Comparison of ENCODE assay signal across 8 mouse cellular contexts in the genomic region with DNA sequence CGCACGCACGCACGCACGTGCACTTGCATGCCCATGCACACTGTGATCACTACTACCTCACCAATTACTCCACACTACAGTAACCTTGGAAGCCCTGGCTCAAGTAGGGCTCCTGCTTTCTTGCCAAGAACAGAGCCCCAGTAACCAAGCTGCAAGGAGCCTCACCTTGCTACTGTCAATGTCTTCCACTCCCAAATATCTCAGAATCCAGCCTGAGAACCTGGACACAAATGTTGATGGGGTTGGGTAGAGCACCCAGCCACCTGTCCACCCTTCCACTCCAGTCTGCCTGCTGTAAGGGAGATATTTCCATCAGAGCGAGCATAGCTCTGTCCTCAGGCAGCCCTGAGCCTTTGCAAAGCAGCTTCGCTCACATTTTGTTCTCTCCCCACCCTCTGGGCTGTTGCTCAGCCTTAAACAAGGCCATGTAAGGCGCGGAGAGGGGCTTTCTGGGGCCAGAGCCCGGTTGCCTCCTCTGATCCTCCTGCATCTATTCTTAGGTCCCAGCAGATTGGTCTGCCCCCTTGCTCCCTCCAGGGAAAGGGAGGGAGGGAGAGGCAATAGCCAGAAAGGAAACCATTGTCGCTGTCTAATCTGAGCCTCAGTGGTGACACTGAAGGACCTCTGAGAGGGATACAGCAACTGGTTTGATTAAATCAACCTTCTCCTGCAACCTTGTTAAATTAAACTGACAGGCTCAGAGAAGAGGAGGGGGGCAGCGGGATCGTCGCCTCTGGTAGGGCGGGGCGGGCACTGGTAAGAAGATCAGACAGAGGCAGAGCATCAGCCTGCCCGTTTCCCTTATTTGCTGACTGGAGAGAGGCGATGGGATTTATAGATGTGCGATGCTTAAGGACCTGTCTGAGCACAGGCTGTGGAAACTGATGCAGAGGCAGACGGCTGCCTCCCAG. TPM values are rescaled to one million over a fixed set of nuclear protein-coding genes. Genes with fewer than 3 reads are reported as not detected.
DNase-seq lines count a peak whose midpoint lies in the region; ATAC-seq and TF ChIP-seq lines count a peak whose summit lies in the region.

No protein-coding gene starts in this region.

- 29% methylated on average over 20 of the region's 20 CpGs for WGBS in kidney, postnatal 0 days
- WGBS in heart, embryonic 13.5 days: 23% methylated on average over 20 of the region's 20 CpGs
- 27% methylated on average over 20 of the region's 20 CpGs for WGBS in midbrain, embryonic 10.5 days

- H3K27ac ChIP-seq in kidney, postnatal 0 days: no peak overlapping the region
- peak overlapping the region; percentile 94 for H3K27ac ChIP-seq in heart, embryonic 13.5 days (replicated peaks)
- peak overlapping the region; percentile 85 for H3K27ac ChIP-seq in midbrain, embryonic 10.5 days (replicated peaks)

- peak overlapping the region; percentile 25 for H3K4me2 ChIP-seq in kidney, postnatal 0 days (ENCODE audit: low read length)
- H3K4me2 ChIP-seq in heart, embryonic 13.5 days: peak overlapping the region; percentile 60

- H3K9ac ChIP-seq in kidney, postnatal 0 days (ENCODE audit: low read depth, low read length): no peak overlapping the region
- peak overlapping the region; percentile 70 for H3K9ac ChIP-seq in heart, embryonic 13.5 days

- no peaks in the 10 kb centered on the region for H3K4me1 ChIP-seq in kidney, postnatal 0 days (replicated peaks; ENCODE audit: insufficient read depth, low read length)
- H3K4me1 ChIP-seq in heart, embryonic 13.5 days: peaks cover 65% of the 10 kb centered on the region
- peaks cover 44% of the 10 kb centered on the region for H3K4me1 ChIP-seq in midbrain, embryonic 10.5 days

- DNase-seq in kidney, postnatal 0 days (ENCODE audit: low spot score): no peak
- no peak for DNase-seq in kidney, postnatal 10 days
- peak; percentile 81 for DNase-seq in cerebellum, adult 9-11 months
- DNase-seq in midbrain, embryonic 10.5 days (ENCODE audit: low spot score): peak; percentile 75
- DNase-seq in spleen, postnatal 10 days (ENCODE audit: low spot score in 2 of 2): no peak
- no peak for DNase-seq in gastrocnemius, postnatal 36 days
- DNase-seq in ovary, adult 18-20 months (ENCODE audit: low spot score): no peak

- peak; percentile 13; the same call in 1 of the 2 replicates for ATAC-seq in kidney, postnatal 0 days (replicated peaks; ENCODE audit: low FRiP score, low read depth)
- ATAC-seq in heart, embryonic 13.5 days (ENCODE audit: extremely low read depth, insufficient number of reproducible peaks, low FRiP score, low TSS enrichment): peak; percentile 67; the same call in 1 of the 2 replicates

- no peaks in the 10 kb centered on the region for H3K27me3 ChIP-seq in kidney, postnatal 0 days (ENCODE audit: insufficient read depth, low read length)
- H3K27me3 ChIP-seq in heart, embryonic 13.5 days (replicated peaks): peaks cover 15% of the 10 kb centered on the region; the same call in 1 of the 2 replicates
- peaks cover 48% of the 10 kb centered on the region for H3K27me3 ChIP-seq in midbrain, embryonic 10.5 days (ENCODE audit: low read depth, poor library complexity, severe bottlenecking)

- no peak for TF ChIP-seq CTCF in kidney, postnatal 0 days (IDR thresholded peaks at IDR 0.05; ENCODE audit: low read depth)

- no peaks in the 10 kb centered on the region for H3K36me3 ChIP-seq in kidney, postnatal 0 days (ENCODE audit: insufficient read depth, low read length)
- H3K36me3 ChIP-seq in heart, embryonic 13.5 days: no peaks in the 10 kb centered on the region
- H3K36me3 ChIP-seq in midbrain, embryonic 10.5 days: no peaks in the 10 kb centered on the region

- no peak overlapping the region for H3K4me3 ChIP-seq in kidney, postnatal 0 days (replicated peaks; ENCODE audit: low read depth, low read length)
- H3K4me3 ChIP-seq in heart, embryonic 13.5 days: peak overlapping the region; percentile 35
- peak overlapping the region; percentile 38 for H3K4me3 ChIP-seq in midbrain, embryonic 10.5 days

- no peaks in the 10 kb centered on the region for H3K9me3 ChIP-seq in kidney, postnatal 0 days (replicated peaks; ENCODE audit: low read length)
- no peaks in the 10 kb centered on the region for H3K9me3 ChIP-seq in heart, embryonic 13.5 days
- no peaks in the 10 kb centered on the region for H3K9me3 ChIP-seq in midbrain, embryonic 10.5 days (replicated peaks)

- intact Hi-C loops in gastrocnemius, postnatal 36 days (cut with DNase I): no loop called here

RNA-seq across cellular contexts. Expression of gene Ddx20, which starts 8.4 kb away (rescaled TPM):
- polyA plus RNA-seq in kidney, postnatal 0 days (2015; fragmentation: Nextera tagmentation; extraction: Ambion mirVana): 25.2 and 26.0 TPM in 2 replicates
- polyA plus RNA-seq in heart, embryonic 13.5 days (2015; fragmentation: Nextera tagmentation; extraction: Ambion mirVana): 18.1 and 20.2 TPM in 2 replicates
- polyA plus RNA-seq in midbrain, embryonic 10.5 days (2016; fragmentation: Nextera tagmentation; extraction: Ambion mirVana): 51.3 and 53.5 TPM in 2 replicates
- 1 to 10 TPM; 8.7 to 9.6 TPM for total RNA-seq in gastrocnemius, postnatal 36 days (2021)

RNA-seq across cellular contexts. Expression of gene Inka2, which starts 8.7 kb away (rescaled TPM):
- polyA plus RNA-seq in kidney, postnatal 0 days (2015; fragmentation: Nextera tagmentation; extraction: Ambion mirVana): 0.67 and 0.85 TPM in 2 replicates
- polyA plus RNA-seq in heart, embryonic 13.5 days (2015; fragmentation: Nextera tagmentation; extraction: Ambion mirVana): 2.0 and 2.3 TPM in 2 replicates
- 0.90 and 1.0 TPM in 2 replicates for polyA plus RNA-seq in midbrain, embryonic 10.5 days (2016; fragmentation: Nextera tagmentation; extraction: Ambion mirVana)
- 1 to 10 TPM; 3.3 to 4.0 TPM for total RNA-seq in gastrocnemius, postnatal 36 days (2021)

Comparison
In these comparisons a context has a peak if more than half of its experiments do, and no peak if none do; other contexts are left out.
1. DNase-seq: peak in cerebellum, adult 9-11 months (single experiment) and midbrain, embryonic 10.5 days (single experiment); none in kidney, postnatal 0 days (single experiment), kidney, postnatal 10 days (single experiment), spleen, postnatal 10 days (0 of 2), gastrocnemius, postnatal 36 days (0 of 2) and ovary, adult 18-20 months (single experiment).